Mouse (Mus musculus): ENCODE measurements around the gene Gnpat. TPM values are rescaled to one million over a fixed set of nuclear protein-coding genes. Genes with fewer than 3 reads are reported as not detected.

Gene Gnpat
- polyA plus RNA-seq, 1 experiment from 2014 or later: 156 TPM

DNA sequence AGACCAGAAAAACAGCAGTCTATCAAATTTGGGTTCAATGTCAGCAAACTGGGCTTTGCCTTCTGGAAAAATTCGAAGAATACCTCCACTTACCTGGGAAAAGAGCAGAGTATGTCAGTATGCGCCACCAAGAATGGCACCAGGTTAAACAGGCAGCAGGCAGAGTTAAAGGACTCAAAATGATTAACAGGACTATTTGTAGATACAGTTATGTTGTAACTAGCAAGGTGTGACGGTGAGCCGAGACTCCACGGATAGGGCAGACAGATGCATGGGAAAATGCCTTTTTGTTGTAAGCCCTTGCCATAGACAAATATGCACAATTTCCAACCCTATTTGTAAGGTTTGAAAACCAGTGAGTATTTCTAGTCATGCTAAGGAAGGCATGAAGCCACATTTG, 51.2 kb downstream of the Gnpat start:
- no peak for DNase-seq (ENCODE audit: low spot score)
- H3K4me1 ChIP-seq: peaks cover 8% of the 10 kb centered on the region; the same call in 1 of the 2 replicates
- WGBS: 92% methylated on average over 5 of the region's 5 CpGs
- H3K27ac ChIP-seq (replicated peaks): no peak overlapping the region
- no peaks in the 10 kb centered on the region for H3K27me3 ChIP-seq (ENCODE audit: low read depth, poor library complexity, severe bottlenecking)
- H3K9me3 ChIP-seq (replicated peaks): no peaks in the 10 kb centered on the region
- peaks cover 71% of the 10 kb centered on the region for H3K36me3 ChIP-seq
- no peak overlapping the region for H3K4me3 ChIP-seq

DNA sequence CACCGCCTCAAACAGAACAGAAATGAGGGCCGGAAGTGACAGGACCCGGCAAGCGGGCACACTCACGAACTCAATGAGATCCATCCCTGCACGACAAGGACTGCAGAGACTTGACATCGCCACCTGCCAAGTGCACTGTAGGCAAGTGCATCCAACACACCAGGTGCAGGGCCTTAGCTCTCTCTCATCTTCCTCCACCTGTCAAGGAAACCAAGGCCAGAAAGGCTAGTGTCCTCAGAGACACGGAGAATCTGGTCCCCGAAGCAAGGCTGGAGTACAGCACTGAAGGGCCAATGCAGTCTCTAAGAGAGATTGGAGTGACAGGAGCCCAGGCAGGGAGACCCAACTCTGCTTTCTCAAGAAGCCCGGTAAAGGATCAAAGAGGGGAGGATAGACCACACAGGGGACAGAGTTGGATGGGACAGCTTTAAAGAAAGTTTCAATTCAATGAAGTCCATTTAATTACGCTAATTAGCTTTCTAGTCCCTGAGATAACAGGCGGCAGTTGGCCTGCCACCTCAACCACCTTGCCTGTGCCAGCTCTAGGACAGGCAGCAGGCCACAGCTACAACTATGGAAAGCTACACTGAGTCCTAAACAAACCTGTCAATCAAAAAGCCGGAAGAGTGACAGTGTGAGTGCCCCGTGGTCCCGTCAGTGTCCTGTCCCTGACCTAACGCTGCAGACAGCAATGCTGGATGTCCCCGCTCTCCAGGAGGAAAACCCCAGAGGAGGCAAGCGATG, 55.1 kb downstream of the Gnpat start:
- DNase-seq (ENCODE audit: low spot score): no peak
- H3K36me3 ChIP-seq: peaks cover 33% of the 10 kb centered on the region
- H3K9me3 ChIP-seq (replicated peaks): no peaks in the 10 kb centered on the region
- H3K27me3 ChIP-seq (ENCODE audit: low read depth, poor library complexity, severe bottlenecking): no peaks in the 10 kb centered on the region
- H3K27ac ChIP-seq (replicated peaks): no peak overlapping the region
- H3K4me1 ChIP-seq: peaks cover 3% of the 10 kb centered on the region; the same call in 1 of the 2 replicates
- WGBS: 89% methylated on average over 18 of the region's 18 CpGs
- no peak overlapping the region for H3K4me3 ChIP-seq

DNA sequence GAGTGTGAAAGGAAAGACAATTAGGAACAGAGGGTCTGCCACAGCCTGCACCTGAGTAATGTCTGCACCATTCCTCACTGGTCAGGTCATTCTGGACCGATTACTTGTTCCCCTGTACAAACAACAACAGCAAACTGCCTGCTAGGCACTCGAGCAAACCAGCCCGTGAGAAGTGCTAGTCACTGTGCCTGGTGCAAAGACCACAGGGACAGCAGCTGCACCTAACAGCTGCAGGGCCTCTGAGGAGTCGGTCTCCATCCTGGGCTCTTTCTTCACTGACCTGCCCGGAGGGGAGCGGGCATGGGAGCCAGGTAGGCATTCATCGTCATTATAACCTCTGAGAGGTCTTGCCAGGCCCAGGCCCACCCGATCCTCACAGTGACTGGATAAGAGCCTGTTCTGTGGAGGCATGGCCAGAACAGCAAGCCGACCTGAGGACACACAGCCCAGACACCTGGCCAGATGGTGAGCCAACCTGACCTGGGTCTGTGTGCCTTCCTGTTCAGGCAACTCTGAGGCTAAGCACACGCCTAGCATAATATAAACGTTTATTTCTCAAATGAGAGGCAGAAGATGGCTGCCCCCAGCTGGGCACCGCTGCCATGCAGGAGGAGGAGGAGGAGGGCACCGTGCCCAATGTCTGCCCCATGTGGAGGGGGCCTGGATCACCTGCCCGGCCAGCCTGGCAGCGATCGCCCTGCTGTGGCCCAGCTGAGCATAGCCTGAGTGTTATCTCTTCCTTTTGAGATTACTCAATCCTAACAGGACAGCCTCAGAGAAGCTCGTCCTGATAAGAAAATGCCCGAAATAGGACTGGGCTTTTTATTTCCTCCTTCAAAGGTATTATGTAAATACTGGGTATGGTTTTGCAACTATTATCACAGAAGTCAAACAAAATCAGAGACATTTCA, 58.8 kb downstream of the Gnpat start:
- WGBS: 90% methylated on average over 18 of the region's 18 CpGs
- Histone ChIP-seq H3K4me3 (no peak overlapping the region), H3K36me3 (peaks cover 26% of the 10 kb centered on the region), H3K27ac (replicated peaks) (no peak overlapping the region), H3K4me1 (peaks cover 3% of the 10 kb centered on the region; the same call in 1 of the 2 replicates), H3K27me3 (ENCODE audit: low read depth, poor library complexity, severe bottlenecking) (no peaks in the 10 kb centered on the region), H3K9me3 (replicated peaks) (no peaks in the 10 kb centered on the region)
- DNase-seq (ENCODE audit: low spot score): no peak

DNA sequence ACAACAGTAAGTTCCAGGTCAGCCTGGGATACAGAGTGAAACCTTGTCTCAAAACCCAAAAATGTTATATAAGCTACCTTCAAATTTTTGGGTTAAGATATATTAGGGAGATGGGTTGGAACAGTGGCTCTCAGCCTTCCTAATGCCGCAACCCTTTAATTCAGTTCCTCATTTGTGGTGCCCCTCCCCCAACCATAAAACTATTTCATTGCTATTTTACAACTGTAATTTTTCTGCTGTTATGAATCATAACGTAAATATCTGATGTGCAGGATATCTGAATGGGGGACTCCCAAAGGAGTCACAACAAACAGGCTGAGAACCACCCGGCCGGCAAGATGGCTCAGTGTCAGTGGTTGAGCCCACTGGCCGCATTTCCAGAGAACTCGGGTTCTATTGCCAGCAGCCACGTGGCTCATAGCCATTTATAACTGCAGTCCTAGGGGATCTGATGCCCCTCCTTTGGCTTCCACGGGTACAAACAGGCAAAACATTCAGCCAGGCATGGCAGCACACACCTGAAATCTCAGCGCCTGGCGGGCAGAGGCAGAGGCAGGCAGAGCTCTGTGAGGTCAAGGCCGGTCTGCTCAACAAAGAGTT, 59.8 kb downstream of the Gnpat start:
- Histone ChIP-seq H3K27me3 (ENCODE audit: low read depth, poor library complexity, severe bottlenecking) (no peaks in the 10 kb centered on the region), H3K36me3 (peaks cover 35% of the 10 kb centered on the region), H3K4me1 (peaks cover 3% of the 10 kb centered on the region; the same call in 1 of the 2 replicates), H3K27ac (replicated peaks) (no peak overlapping the region), H3K4me3 (no peak overlapping the region), H3K9me3 (replicated peaks) (no peaks in the 10 kb centered on the region)
- no peak for DNase-seq (ENCODE audit: low spot score)
- WGBS: 90% methylated on average over 11 of the region's 11 CpGs

DNA sequence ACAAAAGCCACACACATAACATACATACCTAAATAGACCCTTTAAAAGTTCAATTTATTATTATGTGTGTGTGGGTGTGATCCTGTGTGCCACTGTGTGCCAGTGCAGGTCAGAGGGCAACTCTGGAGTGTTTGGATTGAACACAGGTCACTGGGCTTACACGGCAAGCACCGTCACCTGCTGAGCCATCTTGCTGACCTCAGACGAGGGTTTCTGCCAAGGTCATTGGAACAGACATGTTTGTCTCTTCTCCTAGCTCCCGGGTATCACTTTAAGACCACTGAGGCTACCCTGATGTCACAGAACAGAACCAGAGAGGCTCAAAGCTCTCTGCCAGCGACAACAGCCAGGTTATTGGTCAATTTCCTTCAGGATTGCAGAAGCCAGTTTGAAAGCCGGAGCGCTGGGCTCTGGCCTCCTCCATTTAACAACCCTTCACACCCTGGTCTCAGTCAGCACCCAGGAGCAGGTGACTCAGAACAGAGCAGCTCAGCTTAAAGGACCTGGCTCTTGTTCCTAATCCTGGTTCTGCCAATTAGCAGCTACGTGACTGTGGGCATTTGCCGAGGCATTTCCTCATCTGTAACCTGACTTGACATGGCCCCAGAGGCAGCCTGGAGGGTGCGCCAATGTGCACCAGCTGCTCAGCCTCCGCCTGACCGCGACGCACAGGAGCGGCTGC, 61.3 kb downstream of the Gnpat start:
- no peaks in the 10 kb centered on the region for H3K27me3 ChIP-seq (ENCODE audit: low read depth, poor library complexity, severe bottlenecking)
- H3K36me3 ChIP-seq: peaks cover 51% of the 10 kb centered on the region
- H3K9me3 ChIP-seq (replicated peaks): no peaks in the 10 kb centered on the region
- H3K27ac ChIP-seq (replicated peaks): no peak overlapping the region
- H3K4me3 ChIP-seq: no peak overlapping the region
- no peak for DNase-seq (ENCODE audit: low spot score)
- H3K4me1 ChIP-seq: peaks cover under 1% of the 10 kb centered on the region; the same call in 1 of the 2 replicates
- WGBS: 90% methylated on average over 15 of the region's 15 CpGs

DNA sequence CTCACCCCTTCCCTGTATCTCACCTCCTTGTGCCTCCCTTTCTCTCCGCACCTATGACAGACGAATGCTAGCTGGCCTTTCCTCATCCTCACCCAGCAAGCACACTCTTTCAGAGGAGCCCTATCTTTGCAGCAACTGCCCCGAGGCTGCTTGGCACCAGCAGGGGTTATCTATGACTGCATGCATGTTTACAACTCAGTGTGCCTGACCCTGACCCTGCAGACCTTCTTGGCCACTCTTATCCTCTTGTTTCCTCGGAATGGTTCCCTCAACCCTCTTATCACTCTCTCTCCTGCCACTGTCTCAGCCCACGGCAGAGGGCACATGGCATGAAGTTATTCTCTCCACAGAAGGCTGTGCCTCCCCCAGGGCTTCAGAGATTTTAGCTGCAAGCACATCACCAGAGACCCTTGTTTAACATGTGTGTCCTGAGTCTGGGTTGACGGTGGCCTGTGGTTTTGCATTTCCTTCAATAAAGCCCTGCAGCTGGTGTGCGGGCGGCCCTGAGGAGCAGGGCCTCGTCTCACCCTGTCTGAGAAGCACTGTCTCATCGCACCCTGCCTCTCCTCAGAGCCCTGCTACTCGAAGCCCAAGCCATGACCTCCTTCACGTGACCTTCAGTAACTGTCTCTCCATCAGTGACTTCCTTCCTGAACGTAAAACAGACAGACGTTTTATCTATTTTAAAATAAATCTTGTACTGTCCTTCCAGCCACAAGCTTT, 62.9 kb downstream of the Gnpat start:
- H3K36me3 ChIP-seq: peaks cover 57% of the 10 kb centered on the region
- H3K27me3 ChIP-seq (ENCODE audit: low read depth, poor library complexity, severe bottlenecking): no peaks in the 10 kb centered on the region

DNA sequence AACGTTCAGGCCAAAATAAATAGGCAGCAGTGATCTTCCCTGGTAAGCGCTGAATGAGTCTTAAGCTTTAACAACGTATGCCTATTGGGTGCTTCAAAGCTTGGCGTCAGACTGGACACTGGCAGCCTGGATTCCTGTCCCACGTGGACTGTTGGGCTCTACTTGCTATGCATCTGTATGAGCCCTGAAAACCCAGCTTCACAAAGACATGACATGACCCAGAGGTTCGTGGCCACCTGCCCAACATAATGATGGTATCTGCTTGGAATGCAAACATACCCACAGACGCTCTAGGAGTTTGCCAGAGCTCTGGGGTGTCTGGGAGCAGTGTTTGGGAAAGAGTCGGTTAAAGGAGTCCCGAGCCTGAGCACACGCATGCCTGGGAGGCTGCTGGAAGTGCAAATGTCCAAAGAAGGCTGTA, 63.5 kb downstream of the Gnpat start:
- no peaks in the 10 kb centered on the region for H3K4me1 ChIP-seq
- 0 out of 2 replicates have a peak, but pooled peaks cover 3% of the 10 kb centered on the region for H3K9me3 ChIP-seq (replicated peaks)
- H3K36me3 ChIP-seq: peaks cover 61% of the 10 kb centered on the region
- H3K27ac ChIP-seq (replicated peaks): no peak overlapping the region
- H3K4me3 ChIP-seq: no peak overlapping the region
- WGBS: 91% methylated on average over 10 of the region's 10 CpGs
- H3K27me3 ChIP-seq (ENCODE audit: low read depth, poor library complexity, severe bottlenecking): no peaks in the 10 kb centered on the region
- no peak for DNase-seq (ENCODE audit: low spot score)

More for the DNA sequence above, 62.9 kb downstream of the Gnpat start:
- H3K9me3 ChIP-seq (replicated peaks): no peaks in the 10 kb centered on the region
- H3K27ac ChIP-seq (replicated peaks): no peak overlapping the region
- WGBS: 89% methylated on average over 14 of the region's 14 CpGs
- H3K4me3 ChIP-seq: no peak overlapping the region
- no peak for DNase-seq (ENCODE audit: low spot score)
- no peaks in the 10 kb centered on the region for H3K4me1 ChIP-seq

DNA sequence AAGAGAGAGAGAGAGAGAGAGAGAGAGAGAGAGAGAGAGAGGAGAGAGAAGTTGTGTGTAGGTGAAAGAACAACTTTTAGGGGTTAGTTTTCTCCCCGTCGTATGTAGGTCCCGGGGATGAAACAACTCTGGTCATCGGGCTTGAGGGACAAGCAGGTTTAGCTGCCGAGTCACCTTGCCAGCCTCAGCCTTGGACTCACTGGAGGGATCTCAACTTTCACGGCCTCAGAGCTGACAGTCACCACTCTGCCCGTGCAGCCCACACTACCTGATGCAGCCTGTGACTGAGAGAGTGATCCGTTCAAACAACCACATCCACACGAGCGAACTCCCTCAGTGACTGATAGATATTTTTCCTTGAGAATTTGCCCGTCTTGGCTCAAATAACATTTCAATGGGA, 66.2 kb downstream of the Gnpat start:
- DNase-seq (ENCODE audit: low spot score): no peak
- H3K36me3 ChIP-seq: peaks cover 67% of the 10 kb centered on the region
- no peaks in the 10 kb centered on the region for H3K27me3 ChIP-seq (ENCODE audit: low read depth, poor library complexity, severe bottlenecking)
- H3K27ac ChIP-seq (replicated peaks): no peak overlapping the region
- H3K4me3 ChIP-seq: no peak overlapping the region
- WGBS: 90% methylated on average over 11 of the region's 11 CpGs
- H3K4me1 ChIP-seq: no peaks in the 10 kb centered on the region
- H3K9me3 ChIP-seq (replicated peaks): 0 out of 2 replicates have a peak, but pooled peaks cover 4% of the 10 kb centered on the region

DNA sequence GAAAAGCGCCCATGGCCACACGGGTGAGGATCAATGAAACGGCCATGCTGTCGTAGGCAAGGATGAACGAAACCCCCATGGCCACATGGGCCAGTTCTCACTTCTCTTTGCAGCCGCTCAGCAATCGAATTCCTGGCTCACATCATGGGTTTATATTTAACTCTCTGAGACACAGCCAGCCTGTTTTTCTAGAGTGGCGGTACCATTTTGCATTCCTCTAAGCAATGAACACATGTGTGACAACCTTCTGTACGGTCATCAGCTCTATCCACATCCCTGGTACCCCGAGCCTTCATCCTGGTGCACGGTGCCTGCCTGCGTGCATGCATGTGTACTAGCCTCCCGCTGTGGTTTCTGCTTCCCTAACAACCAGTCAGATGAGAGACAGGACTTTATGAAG, 67.3 kb downstream of the Gnpat start:
- H3K4me3 ChIP-seq: no peak overlapping the region
- H3K36me3 ChIP-seq: peaks cover 64% of the 10 kb centered on the region
- 94% methylated on average over 13 of the region's 13 CpGs for WGBS
- H3K27me3 ChIP-seq (ENCODE audit: low read depth, poor library complexity, severe bottlenecking): no peaks in the 10 kb centered on the region
- DNase-seq (ENCODE audit: low spot score): no peak
- 0 out of 2 replicates have a peak, but pooled peaks cover 4% of the 10 kb centered on the region for H3K9me3 ChIP-seq (replicated peaks)
- no peak overlapping the region for H3K27ac ChIP-seq (replicated peaks)
- H3K4me1 ChIP-seq: no peaks in the 10 kb centered on the region

DNA sequence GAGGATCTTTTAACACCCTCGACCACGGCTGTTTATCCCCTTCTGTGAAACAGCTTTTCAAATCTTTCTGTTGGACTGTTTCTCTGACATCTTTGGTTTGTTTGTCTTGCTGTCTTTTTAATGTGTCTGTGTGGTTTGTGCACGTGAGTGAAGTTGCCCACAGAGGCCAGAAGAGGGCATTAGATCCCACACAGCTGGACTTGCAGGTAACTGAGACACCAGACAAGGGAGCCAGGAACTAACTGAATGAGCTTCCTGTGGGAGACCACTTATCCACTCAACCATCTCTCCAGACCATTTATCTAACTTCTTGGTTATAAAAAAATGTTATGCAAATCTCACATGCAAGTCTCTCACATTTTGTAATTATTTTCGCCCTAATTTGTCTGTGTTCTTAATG, 67.8 kb downstream of the Gnpat start:
- no peaks in the 10 kb centered on the region for H3K4me1 ChIP-seq
- H3K27ac ChIP-seq (replicated peaks): no peak overlapping the region
- H3K36me3 ChIP-seq: peaks cover 60% of the 10 kb centered on the region
- WGBS: 86% methylated on average over 4 of the region's 4 CpGs
- no peaks in the 10 kb centered on the region for H3K27me3 ChIP-seq (ENCODE audit: low read depth, poor library complexity, severe bottlenecking)
- 0 out of 2 replicates have a peak, but pooled peaks cover 4% of the 10 kb centered on the region for H3K9me3 ChIP-seq (replicated peaks)
- no peak overlapping the region for H3K4me3 ChIP-seq
- no peak for DNase-seq (ENCODE audit: low spot score)

DNA sequence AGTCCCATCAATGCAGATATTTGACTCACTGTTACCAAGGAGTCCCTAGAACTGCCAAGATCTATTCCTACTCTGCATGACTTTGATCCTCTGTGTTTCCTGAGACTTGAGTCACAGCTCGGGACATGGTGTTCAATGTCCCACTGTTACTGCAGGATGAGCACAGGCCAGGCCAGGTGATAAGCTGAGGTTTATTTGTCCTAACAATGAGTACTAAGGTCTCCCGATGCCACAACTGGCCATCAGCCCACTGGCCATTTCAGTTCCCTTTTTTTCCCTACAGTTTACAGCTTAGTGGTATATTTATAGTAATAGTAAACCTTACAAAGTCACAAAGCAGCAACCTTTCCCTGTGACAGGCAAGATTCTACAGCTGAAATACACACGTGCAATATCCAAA, 69.6 kb downstream of the Gnpat start:
- no peak overlapping the region for H3K27ac ChIP-seq (replicated peaks)
- WGBS: 90% methylated on average over 3 of the region's 3 CpGs

More for the DNA sequence above, 69.6 kb downstream of the Gnpat start:
- peaks cover 57% of the 10 kb centered on the region for H3K36me3 ChIP-seq
- no peaks in the 10 kb centered on the region for H3K27me3 ChIP-seq (ENCODE audit: low read depth, poor library complexity, severe bottlenecking)
- H3K4me1 ChIP-seq: no peaks in the 10 kb centered on the region
- no peak for DNase-seq (ENCODE audit: low spot score)
- H3K9me3 ChIP-seq (replicated peaks): 0 out of 2 replicates have a peak, but pooled peaks cover 4% of the 10 kb centered on the region
- no peak overlapping the region for H3K4me3 ChIP-seq
